Mouse (Mus musculus) CH12.LX (cell line): ENCODE data around the gene Sec22a.

Experiments used
- CTCF ChIP-seq, 2 experiments: IDR thresholded peaks in 1 of 2; conservative IDR thresholded peaks in 1 of 2; 2 replicates each; pipeline ENCODE4 v1.5.1; 2011 to 2012; ENCODE audit warnings: low read depth in 2 of 2, low read length in 2 of 2, improper control_type of control experiment in 1 of 2, inconsistent platforms in 1 of 2, mild to moderate bottlenecking in 1 of 2, moderate library complexity in 1 of 2
- E2F4 ChIP-seq: IDR thresholded peaks from 2 replicates; pipeline ENCODE4 v1.6.1; 2011; ENCODE audit warnings: low read depth, low read length, improper control_type of control experiment; ENCODE audit not compliant: insufficient replicate concordance
- ELF1 ChIP-seq: IDR thresholded peaks from 2 replicates; pipeline ENCODE4 v1.6.1; 2014; ENCODE audit warnings: low read depth, mild to moderate bottlenecking, inconsistent platforms, low read length, improper control_type of control experiment
- EP300 ChIP-seq: IDR thresholded peaks from 2 replicates; pipeline ENCODE4 v1.6.1; 2011; ENCODE audit warnings: low read length, improper control_type of control experiment
- ETS1 ChIP-seq: conservative IDR thresholded peaks from 2 replicates; pipeline ENCODE4 v1.6.1; 2012; ENCODE audit warnings: low read depth, mild to moderate bottlenecking, inconsistent platforms, low read length, improper control_type of control experiment, moderate library complexity
- HCFC1 ChIP-seq: IDR thresholded peaks from 2 replicates; pipeline ENCODE4 v1.6.1; 2012; ENCODE audit warnings: low read depth, mild to moderate bottlenecking, inconsistent platforms, low read length, improper control_type of control experiment
- MXI1 ChIP-seq: IDR thresholded peaks from 2 replicates; pipeline ENCODE4 v1.6.1; 2011; ENCODE audit warnings: mild to moderate bottlenecking, low read depth, low read length, improper control_type of control experiment
- MYC ChIP-seq: IDR thresholded peaks from 2 replicates; pipeline ENCODE4 v1.6.1; 2011; ENCODE audit warnings: low read depth, mild to moderate bottlenecking, improper control_type of control experiment, low read length
- POLR2A ChIP-seq: IDR thresholded peaks from 2 replicates; pipeline ENCODE4 v1.6.1; 2011; ENCODE audit warnings: low read depth, mild to moderate bottlenecking, improper control_type of control experiment, low read length
- POLR2AphosphoS2 ChIP-seq: IDR thresholded peaks from 2 replicates; pipeline ENCODE4 v1.6.1; 2011; ENCODE audit warnings: low read depth, low read length, improper control_type of control experiment
- RAD21 ChIP-seq: IDR thresholded peaks from 2 replicates; pipeline ENCODE4 v1.6.1; 2011; ENCODE audit warnings: low read depth, mild to moderate bottlenecking, low read length, improper control_type of control experiment, moderate library complexity
- SIN3A ChIP-seq: IDR thresholded peaks from 2 replicates; pipeline ENCODE4 v1.6.1; 2012; ENCODE audit warnings: low read length, improper control_type of control experiment, inconsistent platforms
- ZKSCAN1 ChIP-seq: IDR thresholded peaks from 2 replicates; pipeline ENCODE4 v1.6.1; 2012; ENCODE audit warnings: low read depth, inconsistent platforms, low read length, improper control_type of control experiment, borderline replicate concordance

DNA sequence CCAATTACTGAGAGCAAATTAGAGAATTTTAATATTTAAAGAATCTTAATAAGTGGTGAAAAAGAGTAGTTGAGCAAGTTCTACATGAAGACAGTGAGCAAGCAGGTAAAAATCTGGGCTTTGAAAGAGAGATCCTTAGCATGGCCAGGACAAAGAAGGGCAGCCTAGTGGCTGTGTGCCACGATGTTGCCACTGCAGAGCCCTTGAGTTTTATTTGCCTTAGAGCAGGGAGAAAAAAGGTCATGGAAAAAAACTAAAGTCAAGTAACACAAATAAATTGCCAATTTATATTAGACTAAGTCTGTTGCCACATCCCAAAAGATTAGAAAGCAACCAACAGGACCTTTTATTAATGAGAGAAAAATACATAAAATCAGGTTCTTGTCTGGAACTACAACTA, 6.3 kb downstream of the Sec22a start:
- no peak for TF ChIP-seq MXI1
- no peak for TF ChIP-seq HCFC1
- no peak for TF ChIP-seq EP300
- no peak for TF ChIP-seq SIN3A
- no peak for TF ChIP-seq E2F4
- no peak for TF ChIP-seq CTCF (conservative IDR thresholded peaks at IDR 0.05 in 1 of 2, IDR thresholded peaks at IDR 0.05 in 1 of 2; ENCODE audit: low read depth in 2 of 2, low read length in 2 of 2)
- TF ChIP-seq ELF1, result no peak
- TF ChIP-seq POLR2A, result no peak
- no peak for TF ChIP-seq RAD21
- TF ChIP-seq POLR2AphosphoS2, result no peak
- no peak for TF ChIP-seq ETS1
- TF ChIP-seq MYC, result no peak
- TF ChIP-seq ZKSCAN1, result no peak
